Mouse (Mus musculus) heart, embryonic 11.5 days (tissue): ENCODE measurements around the gene Fam92b. TPM values are rescaled to one million over a fixed set of nuclear protein-coding genes. Genes with fewer than 3 reads are reported as not detected.

Source experiments
- ATAC-seq: fragments of 200-750 bp; cut with Nextera tagmentation; replicated peaks from 2 replicates; pipeline ENCODE4 v1.8.0; 2017; ENCODE audit warnings: moderate library complexity; ENCODE audit not compliant: insufficient number of reproducible peaks, low FRiP score, low TSS enrichment
- H3K27ac ChIP-seq: fragments of 300-500 bp; sonication (generic); 2 replicates; pipeline ENCODE4 v1.5.1; 2014; ENCODE audit warnings: mild to moderate bottlenecking, low read depth, low read length
- H3K27me3 ChIP-seq: fragments of 300-500 bp; sonication (generic); 2 replicates; pipeline ENCODE4 v1.6.1; 2014; ENCODE audit warnings: mild to moderate bottlenecking, low read length, mixed read lengths; ENCODE audit not compliant: control insufficient read depth, insufficient read depth
- H3K36me3 ChIP-seq: fragments of 300-500 bp; sonication (generic); 2 replicates; pipeline ENCODE4 v1.6.1; 2014; ENCODE audit warnings: mild to moderate bottlenecking, low read length, moderate library complexity, mixed read lengths; ENCODE audit not compliant: control insufficient read depth, insufficient read depth
- H3K4me1 ChIP-seq: fragments of 300-500 bp; sonication (generic); 2 replicates; pipeline ENCODE4 v1.6.1; 2014; ENCODE audit warnings: low read length; ENCODE audit not compliant: control insufficient read depth, insufficient read depth
- H3K4me2 ChIP-seq: fragments of 300-500 bp; sonication (generic); 2 replicates; pipeline ENCODE4 v1.6.1; 2014; ENCODE audit warnings: mild to moderate bottlenecking, moderate library complexity
- H3K4me3 ChIP-seq: fragments of 300-500 bp; sonication (generic); 2 replicates; pipeline ENCODE4 v1.5.1; 2014; ENCODE audit warnings: low read depth, low read length
- H3K9ac ChIP-seq: fragments of 300-500 bp; sonication (generic); 2 replicates; pipeline ENCODE4 v1.6.1; 2014; ENCODE audit warnings: mild to moderate bottlenecking, low read depth, low read length, moderate library complexity
- H3K9me3 ChIP-seq: fragments of 300-500 bp; sonication (generic); replicated peaks from 2 replicates; pipeline ENCODE4 v1.6.1; 2016; ENCODE audit warnings: low read length; ENCODE audit not compliant: control insufficient read depth
- whole genome bisulfite sequencing: fragments of 180-500 bp; shearing (Covaris S2); extraction: QIAGEN DNeasy Blood & Tissue Kit; methylation state at CpG from one replicate; pipeline ENCODE4 v1.1.7; 2014; ENCODE audit not compliant: insufficient replicate concordance; 5-methylcytosine and 5-hydroxymethylcytosine counted together
- polyA plus RNA-seq: library from polyadenylated mRNA; unstranded; fragments of >200 nt; fragmentation: Nextera tagmentation; extraction: Ambion mirVana; gene quantifications from 2 replicates; pipeline ENCODE4 v1.2.1, GENCODE M21; 2014

Gene Fam92b
- polyA plus RNA-seq, 1 experiment from 2014 or later, result not detected

GRCm38 (mm10) chr8:120213229-120213628 lies 36.0 kb upstream of the Fam92b start:
- Histone ChIP-seq H3K4me3 (no peak overlapping the region), H3K27ac (no peak overlapping the region), H3K9ac (0 out of 2 replicates have a peak overlapping the region, but pooled peaks have one; percentile 28), H3K4me1 (peaks cover 44% of the 10 kb centered on the region), H3K9me3 (no peaks in the 10 kb centered on the region), H3K36me3 (no peaks in the 10 kb centered on the region), H3K27me3 (0 out of 2 replicates have a peak, but pooled peaks cover 6% of the 10 kb centered on the region), H3K4me2 (no peak overlapping the region)
- ATAC-seq, result no peak
- 85% methylated on average over 3 of the region's 3 CpGs for whole genome bisulfite sequencing

- no peak overlapping the region for H3K9ac ChIP-seq
- WGBS, result 85% methylated on average over 7 of the region's 7 CpGs
- no peak overlapping the region for H3K4me2 ChIP-seq
- ATAC-seq, result no peak
- peaks cover 41% of the 10 kb centered on the region for H3K4me1 ChIP-seq
- H3K27ac ChIP-seq, result no peak overlapping the region
- H3K4me3 ChIP-seq, result no peak overlapping the region
- H3K36me3 ChIP-seq, result no peaks in the 10 kb centered on the region
- H3K9me3 ChIP-seq, result no peaks in the 10 kb centered on the region
- 0 out of 2 replicates have a peak, but pooled peaks cover 6% of the 10 kb centered on the region for H3K27me3 ChIP-seq
Measured at GRCm38 (mm10) chr8:120212596-120212995, 35.3 kb upstream of the Fam92b start.

- Histone ChIP-seq H3K4me2 (no peak overlapping the region; the same call in 1 of the 2 replicates), H3K4me3 (no peak overlapping the region), H3K27ac (no peak overlapping the region), H3K36me3 (no peaks in the 10 kb centered on the region), H3K9ac (no peak overlapping the region), H3K9me3 (no peaks in the 10 kb centered on the region), H3K4me1 (peaks cover 29% of the 10 kb centered on the region), H3K27me3 (0 out of 2 replicates have a peak, but pooled peaks cover 6% of the 10 kb centered on the region)
- no peak for ATAC-seq
- WGBS, result 2% methylated on average over 4 of the region's 4 CpGs
Measured at GRCm38 (mm10) chr8:120211345-120211744, 34.1 kb upstream of the Fam92b start.

GRCm38 (mm10) chr8:120208113-120208512 lies 30.8 kb upstream of the Fam92b start:
- H3K4me3 ChIP-seq, result no peak overlapping the region
- no peaks in the 10 kb centered on the region for H3K36me3 ChIP-seq
- peaks cover 21% of the 10 kb centered on the region for H3K4me1 ChIP-seq
- H3K27me3 ChIP-seq, result 0 out of 2 replicates have a peak, but pooled peaks cover 6% of the 10 kb centered on the region
- 67% methylated on average over 11 of the region's 11 CpGs for WGBS
- no peak overlapping the region for H3K4me2 ChIP-seq
- H3K27ac ChIP-seq, result no peak overlapping the region
- ATAC-seq, result no peak
- no peaks in the 10 kb centered on the region for H3K9me3 ChIP-seq
- no peak overlapping the region for H3K9ac ChIP-seq

- Histone ChIP-seq H3K4me3 (no peak overlapping the region), H3K4me1 (peaks cover 23% of the 10 kb centered on the region), H3K27ac (no peak overlapping the region), H3K4me2 (no peak overlapping the region), H3K9me3 (no peaks in the 10 kb centered on the region), H3K27me3 (0 out of 2 replicates have a peak, but pooled peaks cover 6% of the 10 kb centered on the region), H3K36me3 (no peaks in the 10 kb centered on the region), H3K9ac (no peak overlapping the region)
- 79% methylated on average over 8 of the region's 8 CpGs for WGBS
- no peak for ATAC-seq
Measured at GRCm38 (mm10) chr8:120207364-120207763, 30.1 kb upstream of the Fam92b start.

DNA sequence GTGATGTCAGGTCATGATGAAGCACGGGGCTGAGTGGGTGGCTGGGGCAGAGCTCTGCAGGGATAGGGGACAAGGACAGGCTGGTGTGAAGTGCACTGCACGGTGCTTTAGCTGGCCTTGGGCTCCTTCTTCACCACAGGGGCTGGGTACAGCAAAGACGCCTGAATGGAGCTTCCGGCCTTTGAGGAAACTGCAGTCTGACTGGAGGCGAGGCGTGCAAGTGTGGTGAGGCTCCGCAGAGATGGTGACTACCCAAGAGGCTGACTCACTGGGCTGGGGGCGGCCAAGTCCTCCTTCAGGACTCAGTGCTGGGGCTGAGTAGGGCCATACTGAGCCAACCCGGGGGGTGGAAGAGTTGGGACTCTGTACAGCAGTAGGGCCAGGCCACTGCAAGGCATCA lies 28.6 kb upstream of the Fam92b start:
- ATAC-seq, result no peak
- no peak overlapping the region for H3K27ac ChIP-seq
- no peaks in the 10 kb centered on the region for H3K36me3 ChIP-seq
- H3K27me3 ChIP-seq, result 0 out of 2 replicates have a peak, but pooled peaks cover 6% of the 10 kb centered on the region
- H3K9me3 ChIP-seq, result no peaks in the 10 kb centered on the region
- peaks cover 16% of the 10 kb centered on the region for H3K4me1 ChIP-seq
- no peak overlapping the region for H3K4me3 ChIP-seq
- no peak overlapping the region for H3K9ac ChIP-seq
- no peak overlapping the region for H3K4me2 ChIP-seq
- 75% methylated on average over 9 of the region's 9 CpGs for WGBS

DNA sequence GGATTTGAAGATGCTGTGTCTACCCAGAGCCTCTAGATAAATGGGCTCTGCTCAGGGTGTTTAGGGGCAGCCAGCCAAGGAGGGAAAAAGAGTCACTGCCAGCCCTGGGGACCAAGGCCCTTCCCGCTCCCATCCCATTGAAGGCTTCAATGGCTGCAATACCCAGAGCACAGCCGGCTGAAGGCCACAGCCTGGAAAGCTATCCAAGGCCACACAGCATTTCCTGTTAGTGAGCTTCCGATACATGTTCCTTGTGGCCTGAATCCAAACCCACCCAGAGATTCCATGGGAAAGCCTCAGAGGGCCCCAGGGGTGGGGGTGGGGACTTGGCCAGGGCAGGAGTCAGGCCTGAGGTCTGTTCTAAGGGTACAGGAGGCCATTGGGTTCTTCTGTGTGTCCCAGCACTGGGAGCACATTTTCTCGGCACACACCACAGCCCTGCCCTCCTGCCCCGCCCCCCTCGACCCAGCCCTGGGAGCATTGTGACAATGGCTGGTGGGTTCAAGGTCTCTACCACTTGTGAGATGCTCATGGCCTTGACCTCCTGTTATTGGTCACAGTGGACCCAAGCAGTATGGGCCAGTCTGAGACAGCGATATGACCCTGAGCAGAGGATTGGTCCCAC lies 27.6 kb upstream of the Fam92b start:
- H3K4me3 ChIP-seq, result no peak overlapping the region
- no peak for ATAC-seq
- no peak overlapping the region for H3K27ac ChIP-seq
- H3K4me1 ChIP-seq, result peaks cover 9% of the 10 kb centered on the region; the same call in 1 of the 2 replicates
- 0 out of 2 replicates have a peak overlapping the region, but pooled peaks have one; percentile 16 for H3K9ac ChIP-seq
- 65% methylated on average over 7 of the region's 7 CpGs for WGBS
- 0 out of 2 replicates have a peak, but pooled peaks cover under 1% of the 10 kb centered on the region for H3K27me3 ChIP-seq
- H3K9me3 ChIP-seq, result no peaks in the 10 kb centered on the region
- no peak overlapping the region for H3K4me2 ChIP-seq
- no peaks in the 10 kb centered on the region for H3K36me3 ChIP-seq

DNA sequence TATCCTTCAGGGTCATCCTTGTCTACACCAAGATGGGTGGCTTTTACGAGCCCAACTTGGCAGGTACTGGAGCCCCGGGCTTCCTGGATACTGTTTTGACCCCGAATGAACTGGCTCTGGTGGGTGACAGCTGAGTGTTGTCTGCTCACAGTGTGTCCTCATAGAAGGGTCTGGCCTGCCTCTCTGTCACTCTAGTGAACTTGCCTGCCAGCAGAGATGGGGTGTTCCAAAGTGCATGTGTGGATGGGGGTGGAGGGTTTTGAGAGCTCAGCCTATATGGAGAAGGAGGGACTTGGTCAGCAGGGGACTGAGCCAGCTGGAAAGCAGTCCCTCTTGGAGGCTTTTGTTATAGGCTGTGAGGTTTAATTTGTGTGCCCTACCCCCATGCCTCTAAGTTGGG lies 25.3 kb upstream of the Fam92b start:
- WGBS, result 43% methylated on average over 3 of the region's 3 CpGs
- Histone ChIP-seq H3K27ac (no peak overlapping the region), H3K36me3 (no peaks in the 10 kb centered on the region), H3K9me3 (no peaks in the 10 kb centered on the region), H3K4me1 (0 out of 2 replicates have a peak, but pooled peaks cover 9% of the 10 kb centered on the region), H3K4me2 (no peak overlapping the region), H3K27me3 (no peaks in the 10 kb centered on the region), H3K4me3 (no peak overlapping the region), H3K9ac (no peak overlapping the region)
- no peak for ATAC-seq

- WGBS, result 82% methylated on average over 6 of the region's 6 CpGs
- no peaks in the 10 kb centered on the region for H3K27me3 ChIP-seq
- no peak for ATAC-seq
- H3K27ac ChIP-seq, result no peak overlapping the region
- H3K9ac ChIP-seq, result no peak overlapping the region
- H3K4me2 ChIP-seq, result no peak overlapping the region
- H3K4me3 ChIP-seq, result no peak overlapping the region
- H3K4me1 ChIP-seq, result 0 out of 2 replicates have a peak, but pooled peaks cover 9% of the 10 kb centered on the region
- H3K9me3 ChIP-seq, result no peaks in the 10 kb centered on the region
- H3K36me3 ChIP-seq, result no peaks in the 10 kb centered on the region
Measured at GRCm38 (mm10) chr8:120201351-120201750, 24.1 kb upstream of the Fam92b start.
